Mouse (Mus musculus): ENCODE data around the gene Csrnp3. TPM values are rescaled to one million over a fixed set of nuclear protein-coding genes. Genes with fewer than 3 reads are reported as not detected.
A peak's percentile ranks its signal among the peaks of the same experiment; 100 is the strongest.

Csrnp3 gene
- total RNA-seq, 2 experiments from 2014 or later: 0.18 TPM

GRCm38 (mm10) chr2:65990754-65991153 lies 145.2 kb downstream of the Csrnp3 start:
- DNase-seq: no peak
- intact Hi-C loops (cut with DNase I; ENCODE audit: low total_unique reads): no loop called here

DNA sequence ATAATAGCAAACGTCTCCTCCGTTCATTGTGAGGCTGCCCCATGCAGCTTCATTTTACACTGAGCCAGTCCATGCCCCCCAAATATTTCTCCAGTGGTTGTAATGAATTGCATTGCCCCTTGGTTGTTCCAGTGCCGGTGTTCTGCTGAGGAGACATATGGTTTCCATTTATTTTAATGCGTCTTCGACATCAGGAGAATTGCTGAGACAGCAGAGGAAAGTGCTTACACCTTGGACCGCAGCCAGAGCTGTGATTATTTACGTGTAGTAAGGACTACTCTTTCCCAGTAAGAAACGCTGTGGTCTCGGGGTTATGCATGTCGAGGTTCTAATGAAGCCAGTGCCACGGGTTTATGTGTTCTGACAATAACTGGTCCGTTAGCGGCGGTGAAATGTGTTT lies 147.8 kb downstream of the Csrnp3 start:
- intact Hi-C loops (cut with DNase I; ENCODE audit: low total_unique reads): no loop called here
- DNase-seq: no peak

GRCm38 (mm10) chr2:65994886-65995468 lies 149.4 kb downstream of the Csrnp3 start:
- no peak for DNase-seq
- intact Hi-C loops (cut with DNase I; ENCODE audit: low total_unique reads): no loop called here

DNA sequence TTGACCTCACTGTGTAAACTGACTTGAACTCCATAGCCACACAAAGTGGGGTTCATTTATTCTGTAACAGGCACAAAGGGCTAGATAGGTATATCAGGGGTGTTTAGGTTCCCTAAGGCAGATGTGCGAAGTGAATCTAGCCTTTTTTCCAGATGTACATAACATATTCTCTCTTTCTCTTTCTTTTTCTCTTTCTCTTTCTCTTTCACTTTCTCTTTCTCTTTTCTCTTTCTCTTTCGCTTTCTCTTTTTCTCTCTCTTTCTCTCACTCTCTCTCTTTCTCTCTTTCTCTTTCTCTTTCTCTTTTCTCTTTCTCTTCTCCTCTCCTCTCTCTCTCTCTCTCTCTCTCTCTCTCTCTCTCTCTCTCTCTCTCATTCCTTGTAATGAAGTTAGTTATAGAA lies 153.2 kb downstream of the Csrnp3 start:
- intact Hi-C loops (cut with DNase I; ENCODE audit: low total_unique reads): no loop called here
- no peak for DNase-seq

- no peak for DNase-seq
- intact Hi-C loops (cut with DNase I; ENCODE audit: low total_unique reads): no loop called here
These were observed 163.6 kb downstream of the Csrnp3 start for GRCm38 (mm10) chr2:66008995-66009654.

- intact Hi-C loops (cut with DNase I; ENCODE audit: low total_unique reads): no loop called here
- DNase-seq: no peak
These were observed 164.1 kb downstream of the Csrnp3 start for GRCm38 (mm10) chr2:66009677-66010076.

- no peak for DNase-seq
- intact Hi-C loops (cut with DNase I; ENCODE audit: low total_unique reads): no loop called here
These were observed 173.1 kb downstream of the Csrnp3 start for GRCm38 (mm10) chr2:66018711-66019110.

GRCm38 (mm10) chr2:66019235-66019634 lies 173.7 kb downstream of the Csrnp3 start:
- intact Hi-C loops (cut with DNase I; ENCODE audit: low total_unique reads): no loop called here
- no peak for DNase-seq

GRCm38 (mm10) chr2:66023419-66023818 lies 177.9 kb downstream of the Csrnp3 start:
- intact Hi-C loops (cut with DNase I; ENCODE audit: low total_unique reads): no loop called here
- no peak for DNase-seq

- DNase-seq: no peak
- intact Hi-C loops (cut with DNase I; ENCODE audit: low total_unique reads): no loop called here
These were observed 179.3 kb downstream of the Csrnp3 start for GRCm38 (mm10) chr2:66024837-66025236.

DNA sequence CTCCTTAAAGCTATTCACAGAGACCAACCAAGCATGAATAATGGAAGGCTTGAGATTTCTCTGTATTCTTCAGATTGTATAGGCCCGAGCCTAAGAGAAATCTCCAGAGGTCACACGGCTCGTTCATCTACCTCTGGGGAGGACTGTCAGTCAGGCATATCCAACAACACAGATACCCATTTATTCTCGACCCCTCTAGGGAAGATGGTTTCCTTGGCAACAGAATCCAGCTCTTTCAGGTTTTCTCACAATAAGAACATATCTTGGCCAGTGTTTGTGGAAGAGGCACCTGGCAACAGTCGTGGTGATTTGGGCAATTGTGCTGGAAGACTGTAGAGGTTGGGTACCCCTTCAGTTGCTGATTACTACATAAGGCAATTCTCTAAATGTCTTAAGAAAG lies 183.2 kb downstream of the Csrnp3 start:
- intact Hi-C loops (cut with DNase I; ENCODE audit: low total_unique reads): no loop called here
- no peak for DNase-seq

GRCm38 (mm10) chr2:66034907-66035679 lies 189.5 kb downstream of the Csrnp3 start:
- peak; percentile 39 for DNase-seq
- intact Hi-C loops (cut with DNase I; ENCODE audit: low total_unique reads): no loop called here

GRCm38 (mm10) chr2:66040611-66041010 lies 195.0 kb downstream of the Csrnp3 start:
- intact Hi-C loops (cut with DNase I; ENCODE audit: low total_unique reads): loop anchor here (10.0 kb wide), 1 partner anchor 246 kb away; no protein-coding TSS in a partner anchor
- no peak for DNase-seq

- no peak for DNase-seq
- intact Hi-C loops (cut with DNase I; ENCODE audit: low total_unique reads): loop anchor here (10.0 kb wide), 1 partner anchor 247 kb away; no protein-coding TSS in a partner anchor
These were observed 195.8 kb downstream of the Csrnp3 start for GRCm38 (mm10) chr2:66041203-66041916.

DNA sequence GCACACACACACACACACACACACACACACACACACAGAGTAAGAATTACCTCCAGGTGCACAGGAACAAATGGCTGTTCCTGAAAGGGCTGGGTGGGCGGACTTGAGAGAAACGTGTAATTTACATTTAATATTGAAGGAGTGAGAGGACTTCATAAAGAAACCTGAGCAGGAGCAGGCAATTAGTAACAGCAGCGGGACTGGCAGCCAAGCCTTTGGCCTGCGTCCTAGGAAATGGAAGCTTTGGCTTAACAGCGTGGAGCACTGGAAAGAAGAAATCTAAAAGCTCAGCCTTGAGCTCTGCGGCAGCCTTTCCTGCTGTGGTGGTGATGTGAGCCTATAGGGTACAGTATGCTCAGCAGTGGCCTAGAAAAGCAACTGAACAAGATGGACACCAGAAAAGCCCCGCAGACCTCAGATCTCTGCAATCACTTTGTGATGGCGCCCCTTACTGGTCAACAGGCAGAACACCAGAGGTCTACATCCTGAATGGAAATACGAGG lies 196.4 kb downstream of the Csrnp3 start:
- intact Hi-C loops (cut with DNase I; ENCODE audit: low total_unique reads): loop anchor here (10.0 kb wide), 1 partner anchor 247 kb away; no protein-coding TSS in a partner anchor
- no peak for DNase-seq

DNA sequence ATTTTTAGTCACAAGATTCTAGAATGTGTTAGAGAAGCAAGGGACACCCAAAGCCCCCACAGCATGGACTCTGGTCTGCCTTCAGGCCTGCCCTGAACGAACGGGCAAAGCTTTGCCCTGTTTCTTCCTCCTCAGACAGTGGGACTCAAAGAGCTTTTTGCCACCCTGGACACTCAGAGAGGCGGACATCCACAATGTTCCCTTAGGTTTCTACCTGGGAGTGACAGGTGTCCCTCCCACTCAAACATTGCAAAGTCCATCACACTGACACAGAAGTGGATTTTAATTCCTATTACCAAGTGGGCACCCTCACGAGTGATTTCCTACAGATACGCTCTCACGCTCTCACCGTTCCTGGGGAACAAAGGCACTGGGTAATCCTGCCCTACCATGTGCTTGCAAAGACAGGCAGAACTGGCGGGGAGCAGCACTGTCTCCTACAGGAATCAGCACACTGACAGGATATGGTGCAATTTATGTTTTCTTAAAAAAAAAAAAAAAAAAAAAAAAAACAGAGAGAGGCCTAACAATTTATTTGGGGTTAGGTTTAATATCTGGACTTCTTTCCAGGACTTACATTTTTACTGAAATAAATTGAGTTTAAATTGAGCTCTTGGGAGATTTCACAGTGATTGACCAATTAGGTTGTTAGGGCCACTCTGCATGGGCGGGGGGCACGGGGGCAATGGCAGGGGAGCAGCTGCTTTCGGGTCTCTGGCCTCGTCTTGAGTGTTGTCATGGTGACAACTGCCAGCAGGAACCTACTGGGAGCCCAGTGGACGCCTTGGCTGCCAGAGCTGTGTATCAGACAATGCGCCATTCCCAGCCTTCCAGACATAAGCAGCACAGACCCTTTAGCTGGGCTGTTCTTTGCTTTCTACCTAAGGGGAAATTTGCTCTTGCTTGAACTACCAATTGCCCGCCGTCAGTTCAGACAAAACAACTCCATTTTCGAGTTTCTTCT lies 198.2 kb downstream of the Csrnp3 start:
- DNase-seq: no peak
- intact Hi-C loops (cut with DNase I; ENCODE audit: low total_unique reads): loop anchor here (10.0 kb wide), 1 partner anchor 249 kb away; no protein-coding TSS in a partner anchor

- DNase-seq: no peak
- intact Hi-C loops (cut with DNase I; ENCODE audit: low total_unique reads): loop anchor here (10.0 kb wide), 1 partner anchor 250 kb away; no protein-coding TSS in a partner anchor
These were observed 199.0 kb downstream of the Csrnp3 start for GRCm38 (mm10) chr2:66044405-66045089.

DNA sequence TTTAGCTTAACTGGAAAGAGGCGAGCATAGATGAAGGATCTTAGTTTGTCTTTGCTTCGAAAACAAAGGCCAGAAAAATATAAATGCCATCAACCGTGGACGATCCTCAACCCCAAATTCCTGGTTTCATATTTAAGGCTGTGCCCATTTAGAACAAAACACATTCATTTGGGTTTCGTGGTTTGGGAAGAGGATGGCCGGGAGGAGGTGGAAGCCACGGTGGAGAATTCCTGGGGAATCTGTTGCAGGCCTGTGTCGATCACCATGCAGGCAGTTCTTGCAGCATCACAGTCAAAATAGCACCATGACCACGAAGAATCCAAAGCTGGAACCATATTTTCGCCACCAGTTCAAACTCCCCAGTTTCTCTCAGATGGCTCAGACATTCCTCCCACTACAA lies 217.7 kb downstream of the Csrnp3 start:
- DNase-seq: no peak
- intact Hi-C loops (cut with DNase I; ENCODE audit: low total_unique reads): no loop called here
